Mouse (Mus musculus) spleen, adult 18-20 months (tissue): ENCODE data around the gene Snx15.

ENCODE experiments used
- DNase-seq, 2 experiments: peaks; one replicate each; pipeline ENCODE4 v3.0.0; 2022; ENCODE audit warnings: mixed read lengths in 2 of 2

Snx15 gene

GRCm38 (mm10) chr19:6070571-6071250 is 57.4 kb downstream of the Snx15 start:
- no peak for DNase-seq

GRCm38 (mm10) chr19:6069851-6070250 is 58.3 kb downstream of the Snx15 start:
- DNase-seq = no peak
